Mouse (Mus musculus) ES-E14 (cell line): ENCODE measurements around the gene Mgea5. TPM values are rescaled to one million over a fixed set of nuclear protein-coding genes. Genes with fewer than 3 reads are reported as not detected.

Experiments used
- DNase-seq: peaks from one replicate; pipeline ENCODE4 v3.0.0-alpha.2; 2013; ENCODE audit warnings: low read depth, low spot score
- H3K27ac ChIP-seq: 2 replicates; pipeline ENCODE4 v1.5.1; 2012; ENCODE audit warnings: low read depth, mild to moderate bottlenecking, low read length, moderate library complexity, mixed read lengths; ENCODE audit not compliant: poor library complexity, insufficient read depth, severe bottlenecking
- H3K36me3 ChIP-seq: 2 replicates; pipeline ENCODE4 v1.6.1; 2012; ENCODE audit warnings: mild to moderate bottlenecking, low read length, moderate library complexity, mixed read lengths; ENCODE audit not compliant: control insufficient read depth, poor library complexity, insufficient read depth, severe bottlenecking
- H3K4me1 ChIP-seq, 2 experiments: fragments of 150-350 bp in 1 of 2; sonication (generic) in 1 of 2; 2 replicates each; pipeline ENCODE4 v1.6.1; 2012; ENCODE audit warnings: low read length in 2 of 2, mild to moderate bottlenecking in 1 of 2, mixed read lengths in 1 of 2; ENCODE audit not compliant: control insufficient read depth in 2 of 2, insufficient read depth in 2 of 2, poor library complexity in 1 of 2
- H3K4me3 ChIP-seq, 2 experiments: fragments of 150-350 bp in 1 of 2; sonication (generic) in 1 of 2; 2 replicates each; pipeline ENCODE4 v1.5.1; 2012; ENCODE audit warnings: low read length in 2 of 2, low read depth in 1 of 2, mild to moderate bottlenecking in 1 of 2, mixed read lengths in 1 of 2; ENCODE audit not compliant: insufficient read depth in 1 of 2, poor library complexity in 1 of 2, severe bottlenecking in 1 of 2
- H3K9ac ChIP-seq: 2 replicates; pipeline ENCODE4 v1.6.1; 2012; ENCODE audit warnings: low read depth, mild to moderate bottlenecking, low read length, mixed read lengths; ENCODE audit not compliant: poor library complexity, insufficient read depth, severe bottlenecking
- H3K9me3 ChIP-seq: fragments of 150-350 bp; sonication (generic); 2 replicates; pipeline ENCODE4 v1.6.1; 2012; ENCODE audit warnings: low read depth, mild to moderate bottlenecking, low read length; ENCODE audit not compliant: control insufficient read depth, insufficient read depth
- CHD2 ChIP-seq: IDR thresholded peaks from 2 replicates; pipeline ENCODE4 v1.6.1; 2014; ENCODE audit warnings: mild to moderate bottlenecking, low read depth, low read length, inconsistent platforms
- HCFC1 ChIP-seq: IDR thresholded peaks from 2 replicates; pipeline ENCODE4 v1.6.1; 2012; ENCODE audit warnings: low read length, inconsistent platforms, borderline replicate concordance; ENCODE audit not compliant: insufficient read depth
- MAFK ChIP-seq: IDR thresholded peaks from 2 replicates; pipeline ENCODE4 v1.6.1; 2014; ENCODE audit warnings: mild to moderate bottlenecking, low read depth, low read length, inconsistent platforms; ENCODE audit not compliant: insufficient read depth
- ZC3H11A ChIP-seq: IDR thresholded peaks from 2 replicates; pipeline ENCODE4 v1.6.1; 2012; ENCODE audit warnings: low read depth, mild to moderate bottlenecking, inconsistent platforms, low read length, borderline replicate concordance
- ZNF384 ChIP-seq: IDR thresholded peaks from 2 replicates; pipeline ENCODE4 v1.6.1; 2012; ENCODE audit warnings: low read depth, low read length, inconsistent platforms
- in situ Hi-C, 2 experiments: fragments of 600-800 bp; cut with MboI; formaldehyde crosslinking; loops; one replicate each; pipeline ENCODE4 v1.15.1; 2025; ENCODE audit warnings: low sequenced_read_pairs in 2 of 2, inconsistent platforms in 1 of 2; ENCODE audit not compliant: unreplicated experiment in 2 of 2
- total RNA-seq: library from RNA; depleted of rRNA; stranded (reverse); fragments of 300-350 nt; gene quantifications from 2 replicates; pipeline ENCODE4 v1.2.3, GENCODE M21; 2012

Gene Mgea5
- total RNA-seq, 1 experiment: 94.7 TPM

GRCm38 (mm10) chr19:45789365-45789764 lies 5.7 kb upstream of the Mgea5 start:
- no peak for DNase-seq
- Histone ChIP-seq H3K4me3 (no peak overlapping the region), H3K4me1 (peaks cover 2 to 10% of the 10 kb centered on the region in 2 experiments; a peak in 2 of 4 replicates), H3K9me3 (no peaks in the 10 kb centered on the region), H3K36me3 (no peaks in the 10 kb centered on the region), H3K9ac (no peak overlapping the region; the same call in 1 of the 2 replicates), H3K27ac (no peak overlapping the region)
- in situ Hi-C loops: no loop called here
- no peak for TF ChIP-seq CHD2
- no peak for TF ChIP-seq HCFC1
- TF ChIP-seq MAFK: no peak
- TF ChIP-seq ZNF384: no peak
- TF ChIP-seq ZC3H11A: no peak

- Histone ChIP-seq H3K4me3 (no peak overlapping the region), H3K4me1 (peaks cover 2 to 10% of the 10 kb centered on the region in 2 experiments; a peak in 2 of 4 replicates), H3K36me3 (no peaks in the 10 kb centered on the region), H3K27ac (no peak overlapping the region), H3K9me3 (no peaks in the 10 kb centered on the region), H3K9ac (no peak overlapping the region)
- in situ Hi-C loops: no loop called here
- TF ChIP-seq ZNF384 (no peak), CHD2 (no peak), ZC3H11A (no peak), HCFC1 (no peak), MAFK (no peak)
- DNase-seq: no peak
Observed at GRCm38 (mm10) chr19:45788337-45788736, 4.7 kb upstream of the Mgea5 start.

GRCm38 (mm10) chr19:45787450-45787849 lies 3.8 kb upstream of the Mgea5 start:
- Histone ChIP-seq H3K36me3 (no peaks in the 10 kb centered on the region), H3K9me3 (no peaks in the 10 kb centered on the region), H3K9ac (no peak overlapping the region), H3K4me3 (no peak overlapping the region), H3K27ac (no peak overlapping the region), H3K4me1 (peaks cover 2 to 10% of the 10 kb centered on the region in 2 experiments; a peak in 2 of 4 replicates)
- no peak for DNase-seq
- in situ Hi-C loops: no loop called here
- TF ChIP-seq ZC3H11A (no peak), CHD2 (no peak), HCFC1 (no peak), MAFK (no peak)

GRCm38 (mm10) chr19:45785470-45785869 lies 1.8 kb upstream of the Mgea5 start:
- no peaks in the 10 kb centered on the region for H3K9me3 ChIP-seq
- H3K27ac ChIP-seq: no peak overlapping the region
- no peak overlapping the region for H3K9ac ChIP-seq
- H3K4me3 ChIP-seq: no peak overlapping the region
- DNase-seq: no peak
- H3K36me3 ChIP-seq: peaks cover 4% of the 10 kb centered on the region
- in situ Hi-C loops: no loop called here
- peaks cover 2 to 7% of the 10 kb centered on the region in 2 experiments; a peak in 3 of 4 replicates for H3K4me1 ChIP-seq
- no peak for TF ChIP-seq CHD2
- TF ChIP-seq ZC3H11A: no peak
- TF ChIP-seq ZNF384: no peak
- TF ChIP-seq MAFK: no peak
- no peak for TF ChIP-seq HCFC1
